Mouse (Mus musculus): ENCODE measurements around the gene Timp4.

- no peak for TF ChIP-seq CTCF (IDR thresholded peaks at IDR 0.05)
- no peak for TF ChIP-seq EP300 (IDR thresholded peaks at IDR 0.05)
Measured at GRCm38 (mm10) chr6:115225519-115225918, 26.5 kb downstream of the Timp4 start.

All from lung, postnatal 0 days (tissue).